Mouse (Mus musculus): Measurements from ENCODE around the gene Catspere2. TPM values are rescaled to one million over a fixed set of nuclear protein-coding genes. Genes with fewer than 3 reads are reported as not detected.
"Not testable (repeated sequence)": the region's sequence is repeated elsewhere in the genome, so short reads cannot be mapped to it uniquely, and the experiment has no call there.

Catspere2 gene
- polyA plus RNA-seq, 1 experiment from 2014 or later = 0.32 TPM

- Histone ChIP-seq H3K9ac (no peak overlapping the region), H3K27ac (replicated peaks) (no peak overlapping the region), H3K27me3 (no peaks in the 10 kb centered on the region), H3K4me3 (no peak overlapping the region), H3K4me2 (no peak overlapping the region), H3K36me3 (no peaks in the 10 kb centered on the region), H3K9me3 (no peaks in the 10 kb centered on the region), H3K4me1 (replicated peaks) (0 out of 2 replicates have a peak, but pooled peaks cover 3% of the 10 kb centered on the region)
- 93% methylated on average over 2 of the region's 2 CpGs for WGBS
- ATAC-seq (ENCODE audit: low read depth) = no peak
Measured at GRCm38 (mm10) chr1:178182251-178182650, 199.0 kb downstream of the Catspere2 start.

- Histone ChIP-seq H3K4me2 (no peak overlapping the region), H3K4me1 (replicated peaks) (peaks cover 16% of the 10 kb centered on the region), H3K27ac (replicated peaks) (no peak overlapping the region), H3K27me3 (no peaks in the 10 kb centered on the region), H3K9ac (no peak overlapping the region), H3K9me3 (no peaks in the 10 kb centered on the region), H3K4me3 (no peak overlapping the region), H3K36me3 (no peaks in the 10 kb centered on the region)
- ATAC-seq (ENCODE audit: low read depth) = no peak
Measured at GRCm38 (mm10) chr1:178185591-178185990, 202.4 kb downstream of the Catspere2 start.

- peak within 1 kb of the TSS; percentile 66 for H3K9ac ChIP-seq
- H3K9me3 ChIP-seq, H3K27me3 ChIP-seq, H3K36me3 ChIP-seq: not testable (repeated sequence)
- under 1% methylated on average over 37 of the region's 37 CpGs for WGBS
- H3K4me2 ChIP-seq = peak within 1 kb of the TSS; percentile 67
- peaks cover 16% of the 10 kb centered on the region for H3K4me1 ChIP-seq (replicated peaks)
- peak; percentile 99 for ATAC-seq (ENCODE audit: low read depth)
- peak within 1 kb of the TSS; percentile 64 for H3K4me3 ChIP-seq
- peak within 1 kb of the TSS; percentile 74 for H3K27ac ChIP-seq (replicated peaks)
Measured at GRCm38 (mm10) chr1:178187216-178187791, 204.1 kb downstream of the Catspere2 start, which contains the start of gene Desi2. Gene Desi2 (plus strand): TSS chr1:178187417.

- under 1% methylated on average over 28 of the region's 38 CpGs for WGBS
- H3K4me2 ChIP-seq = peak overlapping the region; percentile 48
- peak overlapping the region; percentile 66 for H3K9ac ChIP-seq
- peak overlapping the region; percentile 74 for H3K27ac ChIP-seq (replicated peaks)
- not testable (repeated sequence) for H3K36me3 ChIP-seq, H3K9me3 ChIP-seq, H3K27me3 ChIP-seq
- peak; percentile 68 for ATAC-seq (ENCODE audit: low read depth)
- H3K4me1 ChIP-seq (replicated peaks) = peaks cover 16% of the 10 kb centered on the region
- H3K4me3 ChIP-seq = peak overlapping the region; percentile 64
Measured at GRCm38 (mm10) chr1:178187810-178188209, 204.6 kb downstream of the Catspere2 start.

GRCm38 (mm10) chr1:178188386-178188785 is 205.2 kb downstream of the Catspere2 start:
- Histone ChIP-seq H3K4me3 (peak overlapping the region; percentile 40), H3K36me3 (no peaks in the 10 kb centered on the region), H3K9ac (peak overlapping the region; percentile 55), H3K9me3 (no peaks in the 10 kb centered on the region), H3K4me1 (replicated peaks) (peaks cover 16% of the 10 kb centered on the region), H3K27me3 (no peaks in the 10 kb centered on the region), H3K27ac (replicated peaks) (no peak overlapping the region), H3K4me2 (peak overlapping the region; percentile 67)
- no peak for ATAC-seq (ENCODE audit: low read depth)
- WGBS = 7% methylated on average over 13 of the region's 13 CpGs

- no peak overlapping the region for H3K27ac ChIP-seq (replicated peaks)
- no peak for ATAC-seq (ENCODE audit: low read depth)
- 91% methylated on average over 10 of the region's 10 CpGs for WGBS
Measured at GRCm38 (mm10) chr1:178205701-178206325, 222.6 kb downstream of the Catspere2 start.

GRCm38 (mm10) chr1:178207856-178208255 is 224.6 kb downstream of the Catspere2 start:
- H3K4me3 ChIP-seq; H3K36me3 ChIP-seq; H3K27ac ChIP-seq (replicated peaks); ATAC-seq (ENCODE audit: low read depth); H3K27me3 ChIP-seq; H3K4me1 ChIP-seq (replicated peaks); H3K4me2 ChIP-seq; H3K9me3 ChIP-seq; H3K9ac ChIP-seq: not testable (repeated sequence)
- WGBS = 82% methylated on average over 4 of the region's 4 CpGs

More at GRCm38 (mm10) chr1:178205701-178206325, 222.6 kb downstream of the Catspere2 start:
- Histone ChIP-seq H3K4me1 (replicated peaks) (no peaks in the 10 kb centered on the region), H3K27me3 (no peaks in the 10 kb centered on the region), H3K4me2 (no peak overlapping the region), H3K9me3 (peaks cover 5% of the 10 kb centered on the region; the same call in 1 of the 2 replicates), H3K4me3 (no peak overlapping the region), H3K9ac (no peak overlapping the region), H3K36me3 (no peaks in the 10 kb centered on the region)

DNA sequence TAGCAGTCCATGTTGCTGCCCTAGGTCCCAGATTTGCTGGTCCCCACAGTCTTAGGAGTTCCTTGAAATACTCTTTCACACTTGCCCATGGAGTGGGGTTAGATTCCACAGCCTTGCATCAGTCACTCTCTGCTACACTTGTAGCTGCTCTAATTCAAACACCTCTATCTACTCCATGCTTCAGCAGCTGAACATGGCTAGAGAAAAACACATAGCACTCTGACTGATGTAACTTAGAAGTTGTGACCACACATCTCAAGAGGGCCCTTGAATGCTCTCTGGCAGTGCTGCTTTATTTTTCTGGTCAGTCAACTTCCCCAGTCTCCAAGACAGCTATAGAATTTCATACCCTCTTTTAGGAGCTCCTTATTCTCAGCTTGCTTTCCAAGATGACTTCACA is 226.7 kb downstream of the Catspere2 start:
- Histone ChIP-seq H3K27ac (replicated peaks) (no peak overlapping the region), H3K9me3 (no peaks in the 10 kb centered on the region), H3K4me3 (no peak overlapping the region), H3K4me1 (replicated peaks) (no peaks in the 10 kb centered on the region), H3K4me2 (no peak overlapping the region), H3K36me3 (no peaks in the 10 kb centered on the region), H3K9ac (no peak overlapping the region), H3K27me3 (no peaks in the 10 kb centered on the region)
- ATAC-seq (ENCODE audit: low read depth) = no peak

DNA sequence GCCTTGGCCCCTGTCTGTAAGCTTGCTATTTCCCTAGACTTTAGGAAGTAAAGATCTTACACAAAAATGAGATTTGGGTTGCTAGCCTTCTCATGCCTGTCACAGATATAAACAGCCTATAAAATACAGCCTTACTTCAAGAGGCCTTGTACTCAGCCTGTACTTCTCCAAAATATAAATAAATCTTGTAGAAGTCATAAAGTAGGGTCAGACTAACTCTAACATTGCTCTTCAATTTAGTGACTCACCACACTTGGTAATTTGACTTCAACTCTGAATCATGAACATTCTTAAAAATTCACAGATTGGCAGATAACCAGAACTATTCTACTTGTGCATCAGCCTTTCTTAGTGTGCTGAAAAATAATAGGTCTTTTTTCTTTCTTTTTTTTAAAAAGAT is 233.9 kb downstream of the Catspere2 start:
- Histone ChIP-seq H3K9ac (no peak overlapping the region), H3K27me3 (no peaks in the 10 kb centered on the region), H3K4me1 (replicated peaks) (no peaks in the 10 kb centered on the region), H3K4me3 (no peak overlapping the region), H3K36me3 (no peaks in the 10 kb centered on the region), H3K27ac (replicated peaks) (no peak overlapping the region), H3K9me3 (no peaks in the 10 kb centered on the region), H3K4me2 (no peak overlapping the region)
- no peak for ATAC-seq (ENCODE audit: low read depth)

GRCm38 (mm10) chr1:178218305-178218704 is 235.1 kb downstream of the Catspere2 start:
- Histone ChIP-seq H3K27me3 (no peaks in the 10 kb centered on the region), H3K9me3 (no peaks in the 10 kb centered on the region), H3K36me3 (no peaks in the 10 kb centered on the region), H3K9ac (no peak overlapping the region), H3K4me2 (no peak overlapping the region), H3K4me1 (replicated peaks) (no peaks in the 10 kb centered on the region), H3K27ac (replicated peaks) (no peak overlapping the region), H3K4me3 (no peak overlapping the region)
- ATAC-seq (ENCODE audit: low read depth) = no peak

- Histone ChIP-seq H3K36me3 (peaks cover 9% of the 10 kb centered on the region), H3K9ac (no peak overlapping the region), H3K4me3 (no peak overlapping the region), H3K4me1 (replicated peaks) (no peaks in the 10 kb centered on the region), H3K9me3 (peaks cover 5% of the 10 kb centered on the region), H3K27me3 (no peaks in the 10 kb centered on the region), H3K27ac (replicated peaks) (no peak overlapping the region), H3K4me2 (no peak overlapping the region)
- no peak for ATAC-seq (ENCODE audit: low read depth)
- 90% methylated on average over 5 of the region's 5 CpGs for WGBS
Measured at GRCm38 (mm10) chr1:178219166-178220077, 236.2 kb downstream of the Catspere2 start.
